In the genomic region with DNA sequence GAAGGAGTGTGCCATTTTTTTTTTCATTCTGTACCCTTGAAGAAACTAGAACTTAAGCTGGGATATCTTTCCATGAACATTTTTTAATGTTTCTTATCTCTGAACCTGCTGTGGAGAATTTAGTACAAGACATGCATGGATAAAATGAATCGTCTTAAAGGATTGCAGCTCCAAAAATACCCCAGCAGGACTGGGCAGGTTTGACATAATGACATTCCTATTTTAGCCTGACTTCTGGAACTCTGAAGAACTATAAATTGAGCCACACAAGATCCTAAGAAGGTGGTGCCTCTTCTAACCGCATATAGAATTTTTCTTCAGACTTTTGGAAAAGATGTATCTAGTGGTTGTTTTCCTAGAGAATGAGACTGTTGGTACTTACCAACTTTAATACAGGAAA, we compare ENCODE assay signal across 30 mouse cellular contexts. TPM values are rescaled to one million over a fixed set of nuclear protein-coding genes. Genes with fewer than 3 reads are reported as not detected.
DNase-seq lines count a peak whose midpoint lies in the region; ATAC-seq and TF ChIP-seq lines count a peak whose summit lies in the region.
"Had no signal": no experiment of that assay in that cellular context is flagged by ENCODE, and none has a peak within 500 bp of the region (broad histone marks: within the 10 kb centered on the region; RNA-seq: fewer than 3 reads in every experiment).

Gene Tigd4, plus strand, starts transcription at position 301 of the 400 bp plus-strand sequence.

- no peak for ATAC-seq in heart, embryonic 15.5 days (replicated peaks; ENCODE audit: insufficient number of reproducible peaks, insufficient read depth, low FRiP score, low read depth)
- ATAC-seq: forebrain, embryonic 13.5 days; forebrain, embryonic 16.5 days; hindbrain, embryonic 16.5 days; intestine, embryonic 16.5 days; Patski had no signal

- H3K79me2 ChIP-seq in heart, adult 2 months (replicated peaks; ENCODE audit: control insufficient read depth, insufficient read depth, low read length), result no peaks in the 10 kb centered on the region

- H3K4me2 ChIP-seq in heart, embryonic 15.5 days, result no peak within 1 kb of the TSS

- 56% methylated on average over 2 of the region's 2 CpGs for WGBS in heart, embryonic 15.5 days
- 71% methylated on average over 2 of the region's 2 CpGs for WGBS in heart, adult 2 months

- DNase-seq in gastrocnemius, postnatal 10 days, result no peak
- no peak for DNase-seq in gastrocnemius, postnatal 36 days
- no peak for DNase-seq in heart, adult 2 months
- no peak for DNase-seq in testis, postnatal 14 days (ENCODE audit: low spot score)
- DNase-seq: adrenal gland, postnatal 10 days; adrenal gland, postnatal 36 days; B cell, adult 2 months; cerebellum, adult 18-20 months; cerebellum, adult 9-10 months; cerebellum, postnatal 14 days; heart, adult 18-20 months; heart, postnatal 10 days; heart, postnatal 36 days; kidney, adult 18-20 months; kidney, adult 9 months had no signal

- TF ChIP-seq POLR2A in heart, adult 2 months (IDR thresholded peaks at IDR 0.05; ENCODE audit: insufficient read depth, low read depth, low read length), result no peak
- no peak for TF ChIP-seq POLR2A in testis, adult 2 months (IDR thresholded peaks at IDR 0.05; ENCODE audit: control insufficient read depth, low read depth, low read length)

- H3K36me3 ChIP-seq in heart, embryonic 15.5 days, result no peaks in the 10 kb centered on the region
- no peaks in the 10 kb centered on the region for H3K36me3 ChIP-seq in heart, adult 2 months (ENCODE audit: control insufficient read depth, insufficient read depth, low read length)
- H3K36me3 ChIP-seq in testis, adult 2 months (ENCODE audit: control insufficient read depth, insufficient read depth, low read length), result no peaks in the 10 kb centered on the region
- H3K36me3 ChIP-seq: forebrain, embryonic 10.5 days; G1E; hindbrain, embryonic 10.5 days; hindbrain, embryonic 13.5 days had no signal

- H3K9ac ChIP-seq in heart, embryonic 15.5 days, result no peak within 1 kb of the TSS
- no peak within 1 kb of the TSS for H3K9ac ChIP-seq in heart, adult 2 months (ENCODE audit: low read depth, low read length)
- H3K9ac ChIP-seq: forebrain, embryonic 13.5 days; hindbrain, embryonic 13.5 days had no signal

- intact Hi-C loops in gastrocnemius, postnatal 36 days (cut with DNase I), result no loop called here
- intact Hi-C loops in heart, adult 2 months (cut with DNase I), result no loop called here

- H3K27me3 ChIP-seq in heart, embryonic 15.5 days, result no peaks in the 10 kb centered on the region
- no peaks in the 10 kb centered on the region for H3K27me3 ChIP-seq in heart, adult 2 months (ENCODE audit: control insufficient read depth, insufficient read depth, low read length)
- H3K27me3 ChIP-seq in testis, adult 2 months (ENCODE audit: control insufficient read depth, insufficient read depth, low read length), result no peaks in the 10 kb centered on the region
- H3K27me3 ChIP-seq: CH12.LX; hindbrain, embryonic 13.5 days; Patski had no signal

- peaks cover 10% of the 10 kb centered on the region; the same call in 1 of the 2 replicates for H3K4me1 ChIP-seq in heart, embryonic 15.5 days (replicated peaks)
- no peaks in the 10 kb centered on the region for H3K4me1 ChIP-seq in heart, adult 2 months (ENCODE audit: control insufficient read depth, insufficient read depth, low read length)
- no peaks in the 10 kb centered on the region; the same call in 1 of the 2 replicates for H3K4me1 ChIP-seq in testis, adult 2 months (ENCODE audit: control insufficient read depth, insufficient read depth, low read length)

- TF ChIP-seq CTCF in heart, adult 2 months (IDR thresholded peaks at IDR 0.05), result no peak
- no peak for TF ChIP-seq CTCF in testis, adult 2 months (IDR thresholded peaks at IDR 0.05; ENCODE audit: control insufficient read depth, insufficient read depth, insufficient replicate concordance, low read depth, low read length)

- H3K27ac ChIP-seq in heart, embryonic 15.5 days, result peak within 1 kb of the TSS; percentile 12; the same call in 1 of the 2 replicates
- no peak within 1 kb of the TSS for H3K27ac ChIP-seq in heart, adult 2 months
- H3K27ac ChIP-seq in testis, adult 2 months (ENCODE audit: control insufficient read depth, insufficient read depth, low read depth, low read length), result no peak within 1 kb of the TSS
- H3K27ac ChIP-seq: forebrain, embryonic 10.5 days; forebrain, embryonic 13.5 days; hindbrain, embryonic 10.5 days; hindbrain, embryonic 13.5 days had no signal

- H3K4me3 ChIP-seq in heart, embryonic 15.5 days, result no peak within 1 kb of the TSS
- no peak within 1 kb of the TSS for H3K4me3 ChIP-seq in heart, adult 2 months
- peak within 1 kb of the TSS; percentile 10 for H3K4me3 ChIP-seq in testis, adult 2 months (ENCODE audit: control insufficient read depth, low read depth, low read length)
- H3K4me3 ChIP-seq: forebrain, embryonic 13.5 days had no signal

- H3K9me3 ChIP-seq in heart, embryonic 15.5 days (replicated peaks), result no peaks in the 10 kb centered on the region
- H3K9me3 ChIP-seq: forebrain, embryonic 10.5 days; forebrain, embryonic 13.5 days; G1E; hindbrain, embryonic 10.5 days; hindbrain, embryonic 13.5 days had no signal

- TF ChIP-seq EP300 in heart, adult 2 months (IDR thresholded peaks at IDR 0.05; ENCODE audit: insufficient read depth, low read depth, low read length), result no peak

RNA-seq across cellular contexts. Expression of gene Tigd4, which starts in this region (rescaled TPM):
- total RNA-seq in gastrocnemius, postnatal 10 days (2021), result 10 to 100 TPM; 13.7 to 15.3 TPM
- 1 to 10 TPM; 6.6 to 7.5 TPM for total RNA-seq in gastrocnemius, postnatal 36 days (2021)
- polyA plus RNA-seq in heart, embryonic 15.5 days (2015; fragmentation: Nextera tagmentation; extraction: Ambion mirVana), result 0.28 and 0.29 TPM in 2 replicates
- total RNA-seq in heart, adult 2 months (2021), result under 1 TPM in 1 of 2 experiments, not detected in 1; 0.08 TPM
- not detected in 2 replicates for polyA plus RNA-seq in heart, adult 2 months (2012; rRNA removed)
- 0.02 and 0.04 TPM in 2 replicates for polyA plus RNA-seq in testis, adult 2 months (2012; rRNA removed)
- total RNA-seq: adrenal gland, adult 18-20 months; adrenal gland, postnatal 36 days; CH12.LX; heart, adult 18-20 months had no signal
- polyA plus RNA-seq: forebrain, embryonic 13.5 days; G1E; gonadal fat pad, adult 2 months; heart, embryonic 11.5 days; hindbrain, embryonic 10.5 days; hindbrain, embryonic 13.5 days; intestine, embryonic 16.5 days had no signal

Comparison
In these comparisons a context has a peak if more than half of its experiments do, and no peak if none do; other contexts are left out.
1. RNA of gene Tigd4 (total RNA-seq): 13.7 to 15.3 TPM in gastrocnemius, postnatal 10 days and 6.6 to 7.5 TPM in gastrocnemius, postnatal 36 days; 0.08 TPM in heart, adult 2 months; every median in the first group is over 4 times any median in the second.